Mouse (Mus musculus) megakaryocyte, embryonic 14.5 days (primary cell): Measurements from ENCODE around the gene Lyst.

ENCODE experiments used
- FLI1 ChIP-seq: IDR thresholded peaks from 2 replicates; pipeline ENCODE4 v1.6.1; 2012; ENCODE audit warnings: low read length, inconsistent platforms, mixed read lengths
- GATA1 ChIP-seq: IDR thresholded peaks from 3 replicates; pipeline ENCODE4 v1.6.1; 2012; ENCODE audit warnings: mixed read lengths, low read length, inconsistent platforms, borderline replicate concordance

DNA sequence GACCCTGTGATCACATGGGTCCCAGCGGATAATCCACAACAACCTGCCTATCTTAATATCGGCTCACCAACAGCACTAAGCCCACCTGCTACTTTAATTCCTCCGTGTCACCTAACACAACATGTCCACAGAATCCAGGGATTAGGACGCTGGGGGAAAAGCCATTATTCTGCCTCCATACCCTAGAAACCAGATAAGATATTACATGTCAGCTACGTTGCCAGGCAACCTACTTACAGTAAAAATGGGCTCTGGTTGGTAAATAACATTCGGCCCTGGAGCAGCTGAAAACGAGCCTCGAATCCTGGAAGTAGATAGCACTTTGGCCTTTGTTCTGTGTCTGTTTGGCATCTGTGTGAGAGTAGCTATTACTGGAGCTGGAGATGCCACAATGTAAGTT lies 208.6 kb downstream of the Lyst start:
- TF ChIP-seq GATA1 (no peak), FLI1 (no peak)
